Mouse (Mus musculus): ENCODE results near the gene Far2.

The Far2 gene

GRCm38 (mm10) chr6:148046881-148047649, at the start of gene Far2:
Far2 (plus strand) TSS chr6:148047259.
- in situ Hi-C loops (cut with MboI, MseI), result no loop called here

GRCm38 (mm10) chr6:148000483-148000882, 46.6 kb upstream of the Far2 start:
- in situ Hi-C loops (cut with MboI, MseI), result no loop called here

- in situ Hi-C loops (cut with MboI, MseI), result no loop called here
Measured at GRCm38 (mm10) chr6:148001071-148001470, 46.0 kb upstream of the Far2 start.

- in situ Hi-C loops (cut with MboI, MseI), result no loop called here
Measured at GRCm38 (mm10) chr6:148006118-148006837, 40.8 kb upstream of the Far2 start.

DNA sequence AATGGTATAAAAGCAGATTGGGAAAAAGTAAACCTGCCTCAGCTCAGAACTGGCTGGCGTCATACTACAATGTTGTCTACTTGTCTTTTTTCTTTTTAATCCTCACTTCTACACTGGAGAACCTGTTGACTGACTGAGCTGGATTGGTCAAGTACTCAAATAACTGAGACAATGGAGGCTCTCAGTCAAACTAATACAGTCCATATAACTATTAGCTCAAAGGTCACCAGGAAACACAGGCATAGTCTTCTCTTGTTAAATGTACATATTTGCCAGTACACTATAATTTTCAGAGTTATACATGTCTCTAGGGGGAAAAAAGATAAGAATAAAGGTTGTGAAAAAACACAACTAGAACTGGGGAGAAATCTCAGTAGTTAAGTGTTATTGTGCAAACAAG, 6.3 kb upstream of the Far2 start:
- in situ Hi-C loops (cut with MboI, MseI), result no loop called here

DNA sequence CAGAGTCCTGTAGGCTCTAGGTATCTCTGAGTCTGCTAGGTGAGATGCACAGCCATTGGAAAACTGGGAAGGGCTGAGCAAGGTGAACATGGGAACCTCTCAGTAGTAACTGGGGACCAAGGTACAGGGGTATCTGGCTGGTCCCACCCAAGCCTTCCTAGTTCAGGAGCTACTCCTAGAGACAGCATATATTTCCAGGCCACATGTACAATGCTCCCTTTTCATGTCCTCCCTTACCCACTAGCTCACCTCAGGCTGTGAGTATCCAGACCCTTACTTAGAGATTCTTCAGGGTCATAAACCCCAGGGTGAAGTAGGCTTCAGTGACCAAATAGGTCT, 560 bp downstream of the Far2 start:
- in situ Hi-C loops (cut with MboI, MseI), result no loop called here

DNA sequence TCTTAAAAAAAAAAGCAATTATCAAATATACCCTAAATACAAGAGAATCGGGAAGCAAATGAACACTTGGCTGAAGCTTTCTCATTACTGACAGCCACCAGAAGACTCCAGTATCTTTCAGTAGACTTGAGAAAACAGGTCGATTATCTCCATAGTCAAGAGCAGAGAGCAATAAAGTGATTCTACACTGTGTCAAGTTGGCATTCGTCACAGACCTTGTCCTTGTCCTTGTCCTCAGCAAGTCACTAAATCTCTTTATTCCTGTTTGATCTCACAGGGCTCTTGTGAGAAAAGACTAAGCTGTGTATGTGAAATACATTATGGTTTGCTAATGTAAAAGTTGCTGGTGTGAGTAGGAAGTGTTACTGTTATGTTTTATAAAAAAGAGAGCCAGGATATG, 16.1 kb downstream of the Far2 start:
- in situ Hi-C loops (cut with MboI, MseI), result no loop called here

- in situ Hi-C loops (cut with MboI, MseI), result no loop called here
Measured at GRCm38 (mm10) chr6:148066267-148066666, 19.2 kb downstream of the Far2 start.

DNA sequence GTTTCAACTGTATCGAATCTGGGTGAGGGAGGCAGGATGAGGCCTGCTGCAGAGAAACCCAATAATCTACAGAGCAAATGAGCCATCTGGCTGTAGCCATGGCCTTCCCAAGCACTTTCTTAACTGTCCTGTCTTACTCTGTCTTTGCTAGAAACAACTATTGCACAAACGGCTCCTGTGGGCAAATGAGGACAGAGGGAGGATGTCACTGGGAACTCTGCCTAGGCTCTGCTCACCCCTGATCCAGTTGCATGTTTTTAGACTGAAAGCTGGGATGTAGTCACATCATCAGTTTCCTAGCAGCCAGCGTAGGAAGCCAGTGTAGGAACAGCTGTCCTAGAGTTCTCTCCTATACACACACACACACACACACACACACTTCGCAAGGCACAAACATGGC, 21.7 kb downstream of the Far2 start:
- in situ Hi-C loops (cut with MboI, MseI), result no loop called here

DNA sequence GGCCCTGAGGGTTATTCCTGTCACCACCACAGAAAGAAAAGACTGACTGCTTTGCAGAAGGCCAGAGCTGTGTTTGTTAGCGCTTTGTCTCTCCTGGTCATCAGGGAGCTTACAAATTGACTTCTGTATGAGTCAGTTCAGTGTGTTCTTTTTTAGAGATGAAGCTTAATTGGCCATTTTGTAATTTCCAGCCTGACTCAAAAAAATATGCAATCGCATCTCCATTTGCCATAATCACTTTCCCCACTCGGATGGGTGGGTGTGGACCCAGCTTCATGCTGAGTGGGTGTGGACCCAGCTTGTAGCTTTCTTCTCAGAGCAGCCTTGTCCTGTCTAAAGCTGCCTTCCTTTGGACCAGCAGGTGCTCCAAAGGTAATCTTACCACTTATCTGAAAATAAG, 26.5 kb downstream of the Far2 start:
- in situ Hi-C loops (cut with MboI, MseI), result no loop called here

DNA sequence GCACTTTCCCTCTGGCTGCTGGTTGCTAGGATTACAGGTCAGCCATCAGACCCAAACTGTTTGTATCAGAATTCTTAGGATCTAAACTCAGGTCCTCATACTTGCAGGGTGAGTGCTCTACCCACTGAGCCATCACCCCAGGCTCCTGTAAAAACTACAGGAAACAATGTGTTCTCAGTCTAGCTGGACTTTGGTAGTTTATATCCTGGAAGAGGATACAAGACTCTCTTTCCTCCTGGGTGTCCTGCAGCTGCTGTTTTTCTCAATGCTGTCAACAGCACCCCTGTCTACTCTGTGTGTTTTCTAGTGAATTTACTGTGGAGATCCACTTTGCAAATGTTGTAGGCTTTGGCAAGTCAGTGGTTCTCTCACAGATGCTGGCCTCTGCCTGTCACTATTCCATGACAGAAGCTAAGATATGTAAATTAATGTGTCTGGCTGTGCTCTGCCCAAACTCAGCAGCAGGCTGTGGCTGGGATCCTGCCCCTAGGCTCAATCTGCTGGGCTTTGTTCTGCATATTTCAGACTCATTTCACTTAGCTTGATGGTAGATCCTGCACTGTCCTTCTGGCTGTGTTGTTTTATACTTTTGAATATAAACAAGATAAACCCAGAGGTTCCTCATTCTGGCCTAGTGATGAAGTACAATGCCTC, 27.3 kb downstream of the Far2 start:
- in situ Hi-C loops (cut with MboI, MseI), result no loop called here

GRCm38 (mm10) chr6:148083864-148084263, 36.8 kb downstream of the Far2 start:
- in situ Hi-C loops (cut with MboI, MseI), result no loop called here

DNA sequence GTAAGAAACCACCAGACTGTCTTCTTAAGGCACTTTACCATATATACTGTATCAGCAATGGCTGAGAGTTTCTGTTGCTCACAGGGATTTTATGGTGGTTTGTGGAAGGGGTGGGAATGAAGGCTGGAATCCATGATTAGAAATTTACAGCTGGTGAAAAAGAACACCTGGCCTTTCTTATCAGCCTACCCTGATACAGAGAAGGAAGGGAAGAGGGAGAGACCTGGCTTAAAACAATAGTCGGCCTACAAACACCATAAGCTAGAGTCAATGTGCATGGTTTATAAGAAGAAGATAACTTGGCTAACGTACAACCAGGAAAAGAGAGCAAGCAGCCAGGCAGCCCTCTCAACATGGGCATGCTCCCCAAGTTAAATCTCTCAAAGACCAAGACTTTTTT, 37.3 kb downstream of the Far2 start:
- in situ Hi-C loops (cut with MboI, MseI), result no loop called here

DNA sequence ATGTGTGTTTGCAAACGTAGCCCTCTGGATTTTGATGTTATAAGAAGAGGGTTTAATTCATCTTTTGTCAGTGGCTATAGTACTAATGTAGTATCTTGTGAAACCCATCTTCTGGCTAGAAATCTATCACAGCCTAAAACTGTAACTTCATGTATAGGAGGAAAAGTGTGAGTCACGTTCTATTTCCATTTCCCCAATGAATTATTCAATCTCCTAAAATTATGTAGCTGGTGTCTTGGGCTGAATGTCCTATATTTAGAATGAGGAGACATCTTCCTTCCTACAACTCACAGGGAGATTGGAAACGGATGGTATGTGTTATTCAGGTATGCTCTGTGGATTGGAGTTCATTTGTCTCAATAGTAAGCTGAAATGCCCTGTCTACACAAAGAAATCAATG, 50.0 kb downstream of the Far2 start:
- in situ Hi-C loops (cut with MboI, MseI), result no loop called here

- in situ Hi-C loops (cut with MboI, MseI), result no loop called here
Measured at GRCm38 (mm10) chr6:148101977-148102376, 54.9 kb downstream of the Far2 start.

GRCm38 (mm10) chr6:148102434-148102833, 55.4 kb downstream of the Far2 start:
- in situ Hi-C loops (cut with MboI, MseI), result no loop called here

GRCm38 (mm10) chr6:148104212-148104611, 57.2 kb downstream of the Far2 start:
- in situ Hi-C loops (cut with MboI, MseI), result no loop called here

- in situ Hi-C loops (cut with MboI, MseI), result no loop called here
Measured at GRCm38 (mm10) chr6:148105722-148106268, 58.7 kb downstream of the Far2 start.

DNA sequence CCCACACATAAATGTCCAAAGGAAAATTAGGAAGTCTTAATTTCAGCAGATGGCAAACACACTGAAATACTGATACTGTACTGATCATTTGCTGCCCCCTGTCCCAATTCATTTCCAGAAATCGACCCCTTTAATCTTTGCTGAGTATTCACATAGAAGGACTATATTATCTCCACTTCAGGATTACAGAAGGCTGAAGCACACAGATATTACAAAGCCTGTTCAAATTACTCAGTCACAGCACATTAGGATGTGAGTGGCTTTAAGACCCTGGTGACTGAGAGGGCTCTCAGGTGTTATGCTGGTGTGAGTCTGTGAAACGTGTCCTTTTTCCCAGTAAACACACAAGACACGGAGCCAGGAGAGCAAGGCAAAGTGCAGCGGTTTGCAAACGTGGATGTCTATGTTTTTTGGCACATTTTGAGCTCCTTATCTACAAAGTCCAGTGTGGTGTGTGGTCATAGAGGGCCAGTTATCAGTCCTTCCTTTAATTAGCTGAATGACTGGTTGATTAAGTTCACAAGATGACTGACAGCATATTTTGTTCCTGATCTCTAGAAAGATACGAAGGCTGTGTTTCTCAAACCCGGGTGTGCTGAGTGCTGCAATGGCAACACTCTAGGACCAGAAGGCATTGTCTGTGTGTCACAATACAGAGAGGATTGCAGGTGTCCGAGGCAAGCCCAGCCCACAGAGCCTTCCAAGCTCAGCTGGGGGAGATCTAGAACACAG, 61.8 kb downstream of the Far2 start:
- in situ Hi-C loops (cut with MboI, MseI), result no loop called here

- in situ Hi-C loops (cut with MboI, MseI), result no loop called here
Measured at GRCm38 (mm10) chr6:148110996-148111633, 64.1 kb downstream of the Far2 start.

DNA sequence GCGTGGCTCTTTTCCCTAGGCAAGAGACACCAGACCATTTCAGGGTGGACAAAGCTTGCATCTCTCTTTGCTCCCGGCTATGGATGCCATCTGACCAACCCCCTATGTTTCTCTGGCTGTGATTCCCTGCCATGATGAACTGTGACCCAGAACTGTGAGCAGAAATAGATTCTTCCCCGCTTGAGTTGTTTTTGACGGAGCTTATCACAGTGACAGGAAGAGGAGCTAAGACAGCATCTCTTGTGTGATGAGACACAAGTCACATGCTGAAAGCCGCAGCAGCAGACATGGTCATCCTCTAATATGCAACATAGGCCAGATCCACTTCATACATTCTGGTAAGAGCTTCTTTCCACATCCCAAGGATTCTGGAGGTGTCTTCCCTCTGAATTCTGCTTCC, 69.3 kb downstream of the Far2 start:
- in situ Hi-C loops (cut with MboI, MseI), result no loop called here
